In the genomic region with DNA sequence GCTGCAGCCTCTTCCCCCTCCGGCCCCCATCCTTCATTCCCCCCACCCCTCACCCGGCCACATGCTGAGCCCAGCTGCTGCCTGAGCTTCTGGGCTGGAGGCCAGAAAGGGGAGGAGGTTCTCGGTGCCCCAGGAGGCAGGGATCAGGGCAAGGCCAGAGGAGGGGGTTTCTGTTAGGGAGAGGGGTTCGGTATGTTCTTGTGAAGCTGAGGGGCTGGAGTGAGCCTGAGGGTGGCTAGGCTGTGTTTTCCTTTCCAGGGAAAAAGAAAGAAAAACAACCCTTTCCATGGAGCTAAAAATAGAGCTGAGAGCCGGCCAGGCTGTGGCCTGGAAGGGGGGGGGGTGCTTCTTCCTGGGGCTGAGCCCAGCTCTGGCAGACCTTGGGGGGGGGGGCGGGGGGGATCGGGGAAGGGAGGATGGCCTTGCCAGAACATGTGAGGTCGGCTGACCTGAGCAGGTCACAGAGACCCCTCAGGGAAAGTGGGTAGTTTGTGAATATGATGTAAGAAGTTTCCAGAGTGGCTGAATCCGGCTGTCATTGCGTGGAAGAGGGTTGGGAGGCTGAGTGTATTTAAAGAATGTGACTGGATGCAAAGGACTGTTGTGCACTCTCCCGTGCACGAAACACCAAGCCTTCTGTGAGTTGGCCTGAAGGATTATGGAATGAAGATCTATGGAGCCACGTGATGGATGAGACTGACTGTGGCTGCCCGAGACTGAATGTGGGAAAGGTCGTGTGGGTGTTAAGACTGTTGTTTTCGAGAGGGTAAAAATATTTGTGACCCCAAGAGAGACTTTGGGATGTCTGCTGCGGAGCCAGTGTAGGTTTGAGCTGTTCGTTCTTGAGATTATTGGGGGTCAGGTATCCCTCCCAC, we compare ENCODE assay signal across 8 mouse cellular contexts. TPM values are rescaled to one million over a fixed set of nuclear protein-coding genes. Genes with fewer than 3 reads are reported as not detected.
DNase-seq lines count a peak whose midpoint lies in the region; TF ChIP-seq lines count a peak whose summit lies in the region.

No protein-coding gene starts in this region.

- H3K4me1 ChIP-seq in heart, adult 2 months (ENCODE audit: control insufficient read depth, insufficient read depth, low read length), result peaks cover 21% of the 10 kb centered on the region
- peaks cover 16% of the 10 kb centered on the region for H3K4me1 ChIP-seq in liver, adult 2 months (ENCODE audit: control insufficient read depth, insufficient read depth, low read length)

- TF ChIP-seq CTCF in heart, adult 2 months (IDR thresholded peaks at IDR 0.05), result no peak
- TF ChIP-seq CTCF in liver, adult 2 months (IDR thresholded peaks at IDR 0.05; ENCODE audit: low read depth, low read length), result no peak

- WGBS in heart, adult 2 months, result under 1% methylated on average over 18 of the region's 18 CpGs
- WGBS in liver, adult 2 months, result 1% methylated on average over 18 of the region's 18 CpGs

- peak overlapping the region; percentile 87 for H3K4me3 ChIP-seq in heart, adult 2 months
- H3K4me3 ChIP-seq in liver, adult 2 months (ENCODE audit: insufficient read depth, low read depth, low read length), result peak overlapping the region; percentile 73

- TF ChIP-seq POLR2A in heart, adult 2 months (IDR thresholded peaks at IDR 0.05; ENCODE audit: insufficient read depth, low read depth, low read length), result peak; percentile 75
- 0 out of 2 replicates have a peak, but pooled peaks have one; percentile 12 for TF ChIP-seq POLR2A in liver, adult 2 months (IDR thresholded peaks at IDR 0.05; ENCODE audit: extremely low read depth, insufficient read depth, low read length)

- H3K27me3 ChIP-seq in heart, adult 2 months (ENCODE audit: control insufficient read depth, insufficient read depth, low read length), result no peaks in the 10 kb centered on the region
- no peaks in the 10 kb centered on the region for H3K27me3 ChIP-seq in liver, adult 2 months (ENCODE audit: control insufficient read depth, insufficient read depth, low read length)

- H3K79me2 ChIP-seq in heart, adult 2 months (replicated peaks; ENCODE audit: control insufficient read depth, insufficient read depth, low read length), result peaks cover 3% of the 10 kb centered on the region
- H3K79me2 ChIP-seq in liver, adult 2 months (ENCODE audit: control insufficient read depth, insufficient read depth, low read length), result peaks cover 15% of the 10 kb centered on the region; the same call in 1 of the 2 replicates

- H3K27ac ChIP-seq in heart, adult 2 months, result peak overlapping the region; percentile 100
- H3K27ac ChIP-seq in liver, adult 2 months (replicated peaks; ENCODE audit: insufficient read depth, low read depth, low read length), result peak overlapping the region; percentile 91

- intact Hi-C loops in heart, adult 2 months (cut with DNase I), result loop anchor here (5.0 kb wide), 1 partner anchor 84 kb away; a partner anchor contains a TSS

- peak overlapping the region; percentile 98 for H3K9ac ChIP-seq in heart, adult 2 months (ENCODE audit: low read depth, low read length)
- H3K9ac ChIP-seq in liver, adult 2 months (ENCODE audit: low read depth, low read length), result peak overlapping the region; percentile 79

- H3K36me3 ChIP-seq in heart, adult 2 months (ENCODE audit: control insufficient read depth, insufficient read depth, low read length), result peaks cover 14% of the 10 kb centered on the region
- peaks cover 3% of the 10 kb centered on the region; the same call in 1 of the 2 replicates for H3K36me3 ChIP-seq in liver, adult 2 months (ENCODE audit: control insufficient read depth, insufficient read depth, low read length)

- TF ChIP-seq EP300 in heart, adult 2 months (IDR thresholded peaks at IDR 0.05; ENCODE audit: insufficient read depth, low read depth, low read length), result peak; percentile 73; the same call in 1 of the 2 replicates

- DNase-seq in urinary bladder, postnatal 14 days (ENCODE audit: low spot score), result peak; percentile 76
- DNase-seq in urinary bladder, adult 2 months (ENCODE audit: low spot score), result no peak
- DNase-seq in embryo, embryonic 11.5 days (ENCODE audit: low read depth, low spot score), result peak; percentile 59
- DNase-seq in heart, adult 2 months, result peak; percentile 87 to 89
- DNase-seq in kidney, adult 18-20 months, result peak; percentile 90
- peak; percentile 64 for DNase-seq in liver, adult 2 months (ENCODE audit: extremely low read depth, low read depth, low spot score)
- DNase-seq in naive thymus-derived CD4-positive, alpha-beta T cell, adult 2 months (ENCODE audit: low read depth), result peak; percentile 51
- DNase-seq in testis, postnatal 10 days (ENCODE audit: low spot score), result peak; percentile 91

RNA-seq across cellular contexts. Expression of a gene that starts 2.4 kb away (rescaled TPM):
- polyA plus RNA-seq in urinary bladder, adult 2 months (2012; rRNA removed), result 54.3 and 71.9 TPM in 2 replicates
- 10 to 100 TPM; 59.1 to 68.1 TPM for total RNA-seq in heart, adult 2 months (2021)
- 48.8 and 61.6 TPM in 2 replicates for polyA plus RNA-seq in heart, adult 2 months (2012; rRNA removed)
- 3.4 and 4.6 TPM in 2 replicates for total RNA-seq in liver, adult 2 months (2014; rRNA removed)
- polyA plus RNA-seq in liver, adult 2 months (2012; rRNA removed), result 14.2 and 14.3 TPM in 2 replicates

RNA-seq across cellular contexts. Expression of a gene that starts 10.3 kb away (rescaled TPM):
- polyA plus RNA-seq in urinary bladder, adult 2 months (2012; rRNA removed), result 54.6 and 64.0 TPM in 2 replicates
- 10 to 100 TPM; 45.6 to 53.6 TPM for total RNA-seq in heart, adult 2 months (2021)
- polyA plus RNA-seq in heart, adult 2 months (2012; rRNA removed), result 55.8 and 64.7 TPM in 2 replicates
- 26.6 and 32.3 TPM in 2 replicates for total RNA-seq in liver, adult 2 months (2014; rRNA removed)
- polyA plus RNA-seq in liver, adult 2 months (2012; rRNA removed), result 76.2 and 80.0 TPM in 2 replicates

RNA-seq across cellular contexts. Expression of a gene that starts 11.1 kb away (rescaled TPM):
- polyA plus RNA-seq in urinary bladder, adult 2 months (2012; rRNA removed), result 11.1 and 13.9 TPM in 2 replicates
- 10 to 100 TPM; 29.3 to 32.1 TPM for total RNA-seq in heart, adult 2 months (2021)
- polyA plus RNA-seq in heart, adult 2 months (2012; rRNA removed), result 11.9 and 21.9 TPM in 2 replicates
- 7.8 and 9.3 TPM in 2 replicates for total RNA-seq in liver, adult 2 months (2014; rRNA removed)
- polyA plus RNA-seq in liver, adult 2 months (2012; rRNA removed), result 11.8 and 11.9 TPM in 2 replicates

RNA-seq across cellular contexts. Expression of a gene that starts 27.7 kb away (rescaled TPM):
- polyA plus RNA-seq in urinary bladder, adult 2 months (2012; rRNA removed), result 61.6 and 68.4 TPM in 2 replicates
- total RNA-seq in heart, adult 2 months (2021), result under 1 TPM; 0.32 to 0.37 TPM
- 0.94 and 1.2 TPM in 2 replicates for polyA plus RNA-seq in heart, adult 2 months (2012; rRNA removed)
- total RNA-seq in liver, adult 2 months (2014; rRNA removed), result 58.5 and 79.0 TPM in 2 replicates
- 413 and 566 TPM in 2 replicates for polyA plus RNA-seq in liver, adult 2 months (2012; rRNA removed)

RNA-seq across cellular contexts. Expression of a gene that starts 28.9 kb away (rescaled TPM):
- polyA plus RNA-seq in urinary bladder, adult 2 months (2012; rRNA removed), result 0.99 and 1.1 TPM in 2 replicates
- under 1 TPM in 1 of 2 experiments, not detected in 1; 0.08 TPM for total RNA-seq in heart, adult 2 months (2021)
- 0.38 and 0.43 TPM in 2 replicates for polyA plus RNA-seq in heart, adult 2 months (2012; rRNA removed)
- total RNA-seq in liver, adult 2 months (2014; rRNA removed), result not detected in 2 replicates
- polyA plus RNA-seq in liver, adult 2 months (2012; rRNA removed), result 0.06 TPM in 1 of 2 replicates, not detected in the other
